Mouse (Mus musculus) Patski (cell line): ENCODE measurements at regions not wholly inside any gene's neighbourhood (a gene's known extent, or its start where the extent isn't known, plus 50 kb on each side); places are given as distances from the start of the nearest gene placed in this dataset.
A peak's percentile ranks its signal among the peaks of the same experiment; 100 is the strongest.

Experiments used
- ATAC-seq: fragments of 100-300 bp; one replicate; pipeline ENCODE4 v1.8.0; 2021
- CTCF ChIA-PET: fragments of 350-600 bp; sonication (Branson Sonifier 250); formaldehyde crosslinking; loops from one replicate; lab custom pipeline; 2022; ENCODE audit warnings: inconsistent platforms; lab: Charles Lee
- POLR2A ChIA-PET: fragments of 350-600 bp; sonication (Branson Sonifier 250); formaldehyde crosslinking; loops from one replicate; lab custom pipeline; 2022; ENCODE audit warnings: antibody characterized with exemption, inconsistent platforms; lab: Charles Lee
- DNase-seq: peaks from one replicate; pipeline ENCODE4 v3.0.0-alpha.2; 2011; ENCODE audit warnings: low read depth, low spot score
- H3K27me3 ChIP-seq: fragments of 371-371 bp; one replicate; pipeline ENCODE4 v1.5.1; 2021
- CTCF ChIP-seq: fragments of 100-300 bp; IDR thresholded peaks from one replicate; pipeline ENCODE4 v1.5.1; 2021
- in situ Hi-C: fragments of 300-500 bp; cut with MboI; formaldehyde crosslinking; loops from 3 replicates; pipeline ENCODE4 v1.11.1; 2018; ENCODE audit warnings: low pct_unique_long_range_greater_than_20kb, mixed read lengths

- DNase-seq (no peak), ATAC-seq (no peak)
- in situ Hi-C loops, result loop anchor here (5.0 to 10.0 kb wide), 2 partner anchors 172 to 220 kb away; partner anchors contain the start of gene Gpkow
- POLR2A ChIA-PET, result no interaction called here
- peaks cover 7% of the 10 kb centered on the region for H3K27me3 ChIP-seq
- TF ChIP-seq CTCF, result no peak
- CTCF ChIA-PET, result interaction anchor here (1.8 kb wide), 1 partner anchor 38 kb away, joined by 5 read pairs; no protein-coding TSS in a partner anchor
These were observed 98.6 kb upstream of the Foxp3 start for GRCm38 (mm10) chrX:7474831-7475230.

- peaks cover 7% of the 10 kb centered on the region for H3K27me3 ChIP-seq
- in situ Hi-C loops, result loop anchor here (5.0 to 10.0 kb wide), 2 partner anchors 173 to 221 kb away; partner anchors contain the start of gene Gpkow
- peak; percentile 69 for TF ChIP-seq CTCF
- DNase-seq (no peak), ATAC-seq (no peak)
- ChIA-PET CTCF (interaction anchor here (1.0 to 1.8 kb wide), 3 partner anchors 39 to 170 kb away, joined by 3 to 5 read pairs (median 3); no protein-coding TSS in a partner anchor), POLR2A (no interaction called here)
These were observed 98.2 kb upstream of the Usp27x start for GRCm38 (mm10) chrX:7473814-7474213.

DNA sequence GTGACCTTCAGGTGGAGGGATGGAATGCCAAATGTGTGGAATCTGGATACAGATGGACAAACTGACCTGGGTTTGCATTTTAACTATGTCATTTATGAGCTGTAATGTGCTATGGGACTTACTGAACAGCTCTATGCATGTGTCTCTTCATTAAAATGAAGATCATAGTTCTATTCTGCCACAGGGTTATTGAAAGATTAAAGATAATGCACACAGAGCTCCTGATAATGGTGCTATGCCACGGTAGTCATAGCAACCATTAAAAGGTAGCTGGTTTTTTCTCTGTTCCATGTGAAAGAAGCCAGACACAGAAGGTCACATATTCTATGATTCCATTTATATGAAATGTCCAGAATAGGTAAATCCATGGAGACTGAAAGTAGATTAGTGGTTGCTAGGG is 94.2 kb upstream of the Usp27x start:
- TF ChIP-seq CTCF, result no peak
- DNase-seq (no peak), ATAC-seq (no peak)
- ChIA-PET POLR2A (no interaction called here), CTCF (interaction anchor here (0.7 to 3.6 kb wide), 3 partner anchors 26 to 48 kb away, joined by 3 to 38 read pairs (median 15); no protein-coding TSS in a partner anchor)
- in situ Hi-C loops, result loop anchor here (5.0 to 10.0 kb wide), 3 partner anchors 48 to 225 kb away; partner anchors contain the start of gene Gpkow
- peaks cover 7% of the 10 kb centered on the region for H3K27me3 ChIP-seq

DNA sequence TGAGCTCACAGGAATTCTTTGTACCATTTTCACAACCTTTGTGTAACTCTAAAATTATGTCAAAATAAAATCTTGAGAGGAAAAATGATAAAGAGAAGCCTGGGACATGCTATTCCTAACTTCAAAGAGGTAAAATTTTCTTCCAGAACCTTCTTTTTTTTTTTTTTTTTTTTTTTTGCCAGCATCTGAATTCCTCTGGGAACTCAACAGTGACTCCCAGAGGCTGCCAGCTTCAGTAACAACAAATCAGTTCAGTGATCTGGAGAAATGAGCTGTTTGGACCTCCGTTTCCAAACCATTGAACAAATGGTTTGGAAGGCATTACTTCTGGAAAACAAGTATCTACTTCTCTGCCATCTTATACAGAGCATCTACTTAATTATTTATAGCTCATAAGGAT is 92.4 kb upstream of the Usp27x start:
- in situ Hi-C loops, result loop anchor here (5.0 kb wide), 1 partner anchor 46 kb away; no protein-coding TSS in a partner anchor
- ChIA-PET CTCF (interaction anchor here (0.7 to 3.6 kb wide), 8 partner anchors 24 to 212 kb away, joined by 3 to 38 read pairs (median 4); no protein-coding TSS in a partner anchor), POLR2A (interaction anchor here (0.7 kb wide), 2 partner anchors 19 to 44 kb away, joined by 3 to 5 read pairs; no protein-coding TSS in a partner anchor)
- H3K27me3 ChIP-seq, result peaks cover 7% of the 10 kb centered on the region
- peak; percentile 54 for TF ChIP-seq CTCF
- DNase-seq (no peak), ATAC-seq (no peak)

DNA sequence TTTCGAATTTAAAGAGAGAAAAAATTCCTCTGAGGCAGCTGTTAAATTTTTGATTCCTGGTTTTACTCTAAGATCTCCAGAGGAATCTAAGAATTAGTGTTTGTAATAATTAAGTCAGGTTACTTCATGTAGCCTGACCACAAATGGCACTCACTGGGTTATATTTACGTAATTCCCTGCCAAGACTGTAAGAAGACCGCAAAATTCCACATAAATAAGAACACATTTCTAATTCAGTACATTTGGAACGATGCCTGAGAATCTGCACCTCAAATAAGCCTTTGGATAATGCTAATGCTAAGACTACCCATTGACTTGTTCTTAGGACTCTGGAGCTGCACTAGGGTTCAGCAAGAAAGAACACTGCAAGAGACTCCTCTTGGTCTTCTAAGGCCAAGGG is 81.2 kb upstream of the Usp27x start:
- CTCF ChIA-PET, result interaction anchor here (1.0 kb wide), 1 partner anchor 34 kb away, joined by 4 read pairs; no protein-coding TSS in a partner anchor
- peak; percentile 47 for ATAC-seq
- no peaks in the 10 kb centered on the region for H3K27me3 ChIP-seq
- no peak for TF ChIP-seq CTCF
- POLR2A ChIA-PET, result interaction anchor here (0.6 kb wide), 1 partner anchor 206 kb away, joined by 3 read pairs; no protein-coding TSS in a partner anchor
- in situ Hi-C loops, result no loop called here
- DNase-seq, result peak; percentile 68

DNA sequence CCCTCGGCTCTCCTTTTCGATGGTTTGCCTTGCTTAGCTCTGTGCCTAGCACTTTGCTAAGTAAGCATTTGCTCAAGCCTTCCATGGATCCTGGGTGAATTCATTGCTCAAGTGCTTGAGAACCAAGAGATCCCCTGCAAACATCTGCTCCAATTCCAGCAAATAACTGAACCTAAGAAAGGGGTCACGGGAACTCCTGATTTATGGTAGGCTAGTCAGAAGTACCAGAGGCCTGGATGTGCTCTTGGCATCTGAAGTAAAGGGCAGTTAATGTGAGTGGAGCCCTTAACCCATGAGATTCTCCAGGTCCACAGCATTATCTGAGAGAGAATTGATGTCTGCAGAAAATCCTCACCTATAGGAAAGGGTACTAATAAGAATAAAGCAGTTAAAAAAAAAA is 69.4 kb upstream of the Usp27x start:
- DNase-seq, result no peak
- in situ Hi-C loops, result no loop called here
- no peak for TF ChIP-seq CTCF
- no peaks in the 10 kb centered on the region for H3K27me3 ChIP-seq
- ChIA-PET CTCF (interaction anchor here (1.8 to 2.0 kb wide), 2 partner anchors 9 to 22 kb away, joined by 5 read pairs; no protein-coding TSS in a partner anchor), POLR2A (no interaction called here)
- ATAC-seq, result no peak

GRCm38 (mm10) chrX:7444583-7444982 is 69.0 kb upstream of the Usp27x start:
- no peak for TF ChIP-seq CTCF
- H3K27me3 ChIP-seq, result no peaks in the 10 kb centered on the region
- POLR2A ChIA-PET, result no interaction called here
- ATAC-seq (no peak), DNase-seq (no peak)
- in situ Hi-C loops, result no loop called here
- CTCF ChIA-PET, result interaction anchor here (1.6 to 2.0 kb wide), 3 partner anchors 10 to 23 kb away, joined by 5 to 6 read pairs (median 5); no protein-coding TSS in a partner anchor

- ChIA-PET POLR2A (interaction anchor here (0.6 kb wide), 1 partner anchor 677 kb away, joined by 3 read pairs; no protein-coding TSS in a partner anchor), CTCF (interaction anchor here (0.7 to 1.8 kb wide), 4 partner anchors 9 to 25 kb away, joined by 3 to 6 read pairs (median 4); no protein-coding TSS in a partner anchor)
- in situ Hi-C loops, result no loop called here
- DNase-seq (peak; percentile 47), ATAC-seq (peak; percentile 91)
- no peak for TF ChIP-seq CTCF
- H3K27me3 ChIP-seq, result no peaks in the 10 kb centered on the region
These were observed 68.4 kb upstream of the Usp27x start for GRCm38 (mm10) chrX:7443996-7444421.

DNA sequence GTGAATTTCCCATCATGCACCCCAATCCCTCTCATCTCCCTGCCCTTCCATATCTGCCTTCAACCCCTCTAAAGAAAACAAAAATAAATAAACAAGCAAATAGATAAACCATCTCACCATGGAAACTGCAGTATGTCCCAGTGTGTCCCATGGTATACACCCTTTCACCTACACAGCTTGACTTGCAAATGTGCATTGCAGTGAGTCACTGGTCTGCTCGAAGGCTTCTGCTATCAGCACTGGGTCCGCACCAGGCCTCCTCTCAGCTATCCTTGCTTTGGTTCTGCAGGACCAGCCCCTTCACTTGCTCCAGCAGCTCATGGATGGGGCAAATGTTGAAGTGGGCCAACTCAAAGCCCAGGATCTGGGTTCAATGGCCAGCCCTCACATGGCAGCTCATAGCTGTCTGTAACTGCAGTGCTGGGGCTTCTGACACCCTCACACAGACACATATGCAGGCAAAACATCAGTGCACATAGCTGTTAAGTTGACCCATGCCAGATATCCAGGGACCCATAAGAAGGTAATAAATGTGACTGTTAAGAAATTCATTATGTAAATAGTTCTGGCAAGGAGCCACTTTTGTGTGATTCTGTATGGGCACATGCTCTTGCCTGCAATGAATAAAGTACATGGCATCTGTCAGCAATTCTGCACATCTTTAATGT is 59.9 kb upstream of the Usp27x start:
- no peak for DNase-seq
- TF ChIP-seq CTCF, result no peak
- in situ Hi-C loops, result no loop called here
- ChIA-PET POLR2A (no interaction called here), CTCF (no interaction called here)
- no peak for ATAC-seq
- H3K27me3 ChIP-seq, result peaks cover 4% of the 10 kb centered on the region

GRCm38 (mm10) chrX:7434268-7434667 is 58.6 kb upstream of the Usp27x start:
- in situ Hi-C loops, result no loop called here
- ChIA-PET POLR2A (no interaction called here), CTCF (no interaction called here)
- TF ChIP-seq CTCF, result no peak
- peaks cover 4% of the 10 kb centered on the region for H3K27me3 ChIP-seq
- peak; percentile 51 for ATAC-seq
- DNase-seq, result peak; percentile 57
